Mouse (Mus musculus) urinary bladder, adult 2 months (tissue): ENCODE data around the gene Hgfac. TPM values are rescaled to one million over a fixed set of nuclear protein-coding genes. Genes with fewer than 3 reads are reported as not detected.
A peak's percentile ranks its signal among the peaks of the same experiment; 100 is the strongest.

ENCODE experiments used
- DNase-seq: peaks from one replicate; pipeline ENCODE4 v3.0.0; 2022; ENCODE audit warnings: low spot score
- polyA plus RNA-seq: library from polyadenylated mRNA; depleted of rRNA; stranded (reverse); fragments of >200 nt; gene quantifications from 2 replicates; pipeline ENCODE4 v1.2.3, GENCODE M21; 2012; rRNA removed

Gene Hgfac
- polyA plus RNA-seq: 8.2 and 12.5 TPM in 2 replicates

GRCm38 (mm10) chr5:35041268-35041829 lies at the start of gene Hgfac:
Gene Hgfac, plus strand, starts transcription at chr5:35041509.
- no peak for DNase-seq

- no peak for DNase-seq
These were observed 42.6 kb upstream of the Hgfac start for GRCm38 (mm10) chr5:34998754-34999153.

GRCm38 (mm10) chr5:34999281-34999680 lies 42.0 kb upstream of the Hgfac start:
- DNase-seq: no peak

GRCm38 (mm10) chr5:35000323-35000722 lies 41.0 kb upstream of the Hgfac start:
- no peak for DNase-seq

GRCm38 (mm10) chr5:35001144-35001543 lies 40.2 kb upstream of the Hgfac start:
- DNase-seq: no peak

GRCm38 (mm10) chr5:35003611-35004162 lies 37.6 kb upstream of the Hgfac start:
- no peak for DNase-seq

- no peak for DNase-seq
These were observed 36.5 kb upstream of the Hgfac start for GRCm38 (mm10) chr5:35004769-35005168.

GRCm38 (mm10) chr5:35005659-35006058 lies 35.6 kb upstream of the Hgfac start:
- no peak for DNase-seq

- DNase-seq: no peak
These were observed 34.7 kb upstream of the Hgfac start for GRCm38 (mm10) chr5:35006599-35006998.

GRCm38 (mm10) chr5:35009163-35009562 lies 32.1 kb upstream of the Hgfac start:
- no peak for DNase-seq

GRCm38 (mm10) chr5:35010656-35011055 lies 30.7 kb upstream of the Hgfac start:
- no peak for DNase-seq

GRCm38 (mm10) chr5:35011156-35011923 lies 30.0 kb upstream of the Hgfac start:
- DNase-seq: no peak

- no peak for DNase-seq
These were observed 27.3 kb upstream of the Hgfac start for GRCm38 (mm10) chr5:35014036-35014435.

GRCm38 (mm10) chr5:35019673-35020300 lies 21.5 kb upstream of the Hgfac start:
- DNase-seq: no peak

GRCm38 (mm10) chr5:35020410-35021241 lies 20.7 kb upstream of the Hgfac start:
- no peak for DNase-seq

- peak; percentile 53 for DNase-seq
These were observed 16.3 kb upstream of the Hgfac start for GRCm38 (mm10) chr5:35024975-35025374.

- DNase-seq: no peak
These were observed 12.0 kb upstream of the Hgfac start for GRCm38 (mm10) chr5:35029303-35029702.

GRCm38 (mm10) chr5:35029755-35030154 lies 11.6 kb upstream of the Hgfac start:
- DNase-seq: no peak

GRCm38 (mm10) chr5:35033068-35033467 lies 8.2 kb upstream of the Hgfac start:
- DNase-seq: peak; percentile 54

- no peak for DNase-seq
These were observed 7.7 kb upstream of the Hgfac start for GRCm38 (mm10) chr5:35033619-35034018.

- no peak for DNase-seq
These were observed 6.2 kb upstream of the Hgfac start for GRCm38 (mm10) chr5:35035141-35035540.

GRCm38 (mm10) chr5:35035795-35036194 lies 5.5 kb upstream of the Hgfac start:
- no peak for DNase-seq
